Mouse (Mus musculus) right cerebral cortex, postnatal 4 days (tissue): Measurements from ENCODE around the gene Ssmem1.

Source experiments
- DNase-seq: peaks from one replicate; pipeline ENCODE4 v3.0.0-alpha.2; 2022

Gene Ssmem1

GRCm38 (mm10) chr6:30554621-30555170 is 45.0 kb downstream of the Ssmem1 start:
- DNase-seq = no peak

GRCm38 (mm10) chr6:30556080-30556479 is 46.4 kb downstream of the Ssmem1 start:
- no peak for DNase-seq

- DNase-seq = no peak
These were observed 50.1 kb downstream of the Ssmem1 start for GRCm38 (mm10) chr6:30559726-30560125.

GRCm38 (mm10) chr6:30562132-30562531 is 52.5 kb downstream of the Ssmem1 start:
- DNase-seq = no peak

GRCm38 (mm10) chr6:30563575-30563974 is 53.9 kb downstream of the Ssmem1 start:
- no peak for DNase-seq

GRCm38 (mm10) chr6:30564051-30564450 is 54.4 kb downstream of the Ssmem1 start:
- DNase-seq = no peak

GRCm38 (mm10) chr6:30568069-30568468 is 58.4 kb downstream of the Ssmem1 start, which contains the start of gene Cpa4:
Cpa4 (plus strand) TSS chr6:30568369.
- no peak for DNase-seq

- no peak for DNase-seq
These were observed 59.7 kb downstream of the Ssmem1 start for GRCm38 (mm10) chr6:30569331-30569730.
